Mouse (Mus musculus): ENCODE results near the gene Gm28870. TPM values are rescaled to one million over a fixed set of nuclear protein-coding genes. Genes with fewer than 3 reads are reported as not detected.
"Not testable (repeated sequence)": the region's sequence is repeated elsewhere in the genome, so short reads cannot be mapped to it uniquely, and the experiment has no call there.

Gene Gm28870
- not detected for total RNA-seq (2021)
- long read RNA-seq = 0 reads

DNA sequence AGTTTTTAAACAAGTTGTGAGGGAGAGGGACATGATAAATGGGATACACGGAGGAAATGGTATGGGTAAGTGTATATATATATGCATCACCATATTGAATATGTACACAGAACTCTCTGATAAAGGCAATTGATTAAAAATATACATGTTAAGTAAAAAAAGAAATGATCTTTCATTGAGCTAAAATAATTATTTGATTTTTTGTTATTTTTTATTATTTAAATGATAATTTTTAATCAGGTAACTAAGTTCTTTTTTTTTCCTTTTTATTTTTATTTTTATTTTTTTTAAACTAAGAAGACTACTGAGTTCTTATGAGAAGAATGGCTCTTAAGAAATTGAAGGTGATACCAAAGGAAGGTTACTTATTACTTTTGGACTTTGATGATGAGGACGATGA lies at the start of gene Gm28870:
Gene Gm28870 (plus strand): TSS at position 301 of the 400 bp plus-strand sequence.
- not testable (repeated sequence) for DNase-seq (ENCODE audit: low spot score in 2 of 2)

Measured in layer of hippocampus, adult 18-20 months (tissue).